Mouse (Mus musculus) stomach, embryonic 16.5 days (tissue): Measurements from ENCODE around the gene Ensa. TPM values are rescaled to one million over a fixed set of nuclear protein-coding genes. Genes with fewer than 3 reads are reported as not detected.

Source experiments
- ATAC-seq: fragments of 200-750 bp; cut with Nextera tagmentation; 2 replicates; pipeline ENCODE4 v1.8.0; 2017; ENCODE audit warnings: moderate number of reproducible peaks, moderate TSS enrichment; ENCODE audit not compliant: insufficient read depth, low FRiP score
- H3K27ac ChIP-seq: fragments of 300-500 bp; sonication (generic); 2 replicates; pipeline ENCODE4 v1.5.1; 2014; ENCODE audit warnings: low read length
- H3K27me3 ChIP-seq: fragments of 300-500 bp; sonication (generic); 2 replicates; pipeline ENCODE4 v1.6.1; 2014; ENCODE audit warnings: low read length, control low read depth, mixed read lengths; ENCODE audit not compliant: control insufficient read depth, insufficient read depth
- H3K36me3 ChIP-seq: fragments of 300-500 bp; sonication (generic); 2 replicates; pipeline ENCODE4 v1.6.1; 2014; ENCODE audit warnings: low read length; ENCODE audit not compliant: control insufficient read depth, insufficient read depth
- H3K4me1 ChIP-seq: fragments of 300-500 bp; sonication (generic); 2 replicates; pipeline ENCODE4 v1.6.1; 2014; ENCODE audit warnings: low read length, control low read depth, mixed read lengths; ENCODE audit not compliant: control insufficient read depth, insufficient read depth
- H3K4me2 ChIP-seq: fragments of 300-500 bp; sonication (generic); 2 replicates; pipeline ENCODE4 v1.6.1; 2014; ENCODE audit warnings: low read depth, low read length, mixed read lengths
- H3K4me3 ChIP-seq: fragments of 300-500 bp; sonication (generic); replicated peaks from 2 replicates; pipeline ENCODE4 v1.5.1; 2014; ENCODE audit warnings: mild to moderate bottlenecking, low read length
- H3K9ac ChIP-seq: fragments of 300-500 bp; sonication (generic); 2 replicates; pipeline ENCODE4 v1.6.1; 2014; ENCODE audit warnings: low read length
- H3K9me3 ChIP-seq: fragments of 300-500 bp; sonication (generic); replicated peaks from 2 replicates; pipeline ENCODE4 v1.6.1; 2016; ENCODE audit warnings: low read length, control low read depth; ENCODE audit not compliant: control insufficient read depth
- WGBS: fragments of 180-500 bp; shearing (Covaris S2); extraction: QIAGEN DNeasy Blood & Tissue Kit; methylation state at CpG from one replicate; pipeline ENCODE4 v1.1.7; 2014; 5-methylcytosine and 5-hydroxymethylcytosine counted together
- polyA plus RNA-seq: library from polyadenylated mRNA; unstranded; fragments of >200 nt; fragmentation: Nextera tagmentation; extraction: Ambion mirVana; gene quantifications from 2 replicates; pipeline ENCODE4 v1.2.1, GENCODE M21; 2015

Ensa gene
- 70.3 and 73.0 TPM in 2 replicates for polyA plus RNA-seq

GRCm38 (mm10) chr3:95624628-95625503 is at the start of gene Ensa:
Ensa (plus strand) TSS chr3:95624993.
- Histone ChIP-seq H3K27me3 (no peaks in the 10 kb centered on the region), H3K36me3 (peaks cover 15% of the 10 kb centered on the region), H3K27ac (peak within 1 kb of the TSS; percentile 90), H3K4me3 (peak within 1 kb of the TSS; percentile 78), H3K4me1 (peaks cover 8% of the 10 kb centered on the region), H3K9me3 (no peaks in the 10 kb centered on the region), H3K9ac (peak within 1 kb of the TSS; percentile 84), H3K4me2 (peak within 1 kb of the TSS; percentile 72)
- under 1% methylated on average over 44 of the region's 44 CpGs for WGBS
- peak; percentile 98 for ATAC-seq

- Histone ChIP-seq H3K27ac (peak overlapping the region; percentile 31), H3K27me3 (no peaks in the 10 kb centered on the region), H3K9me3 (no peaks in the 10 kb centered on the region), H3K4me3 (peak overlapping the region; percentile 76), H3K4me1 (no peaks in the 10 kb centered on the region), H3K36me3 (peaks cover 10% of the 10 kb centered on the region; the same call in 1 of the 2 replicates), H3K9ac (peak overlapping the region; percentile 32; the same call in 1 of the 2 replicates), H3K4me2 (peak overlapping the region; percentile 53)
- WGBS: 48% methylated on average over 8 of the region's 8 CpGs
- no peak; the same call in 1 of the 2 replicates for ATAC-seq
These were observed 36.8 kb upstream of the Ensa start for GRCm38 (mm10) chr3:95587754-95588603.

- Histone ChIP-seq H3K9ac (peak within 1 kb of the TSS; percentile 75), H3K4me2 (peak within 1 kb of the TSS; percentile 79), H3K4me3 (peak within 1 kb of the TSS; percentile 76), H3K4me1 (no peaks in the 10 kb centered on the region), H3K36me3 (peaks cover 11% of the 10 kb centered on the region; the same call in 1 of the 2 replicates), H3K27ac (peak within 1 kb of the TSS; percentile 91), H3K9me3 (no peaks in the 10 kb centered on the region), H3K27me3 (no peaks in the 10 kb centered on the region)
- WGBS: 0% methylated on average over 12 of the region's 12 CpGs
- ATAC-seq: peak; percentile 100
These were observed 36.1 kb upstream of the Ensa start, which contains the start of gene Golph3l for GRCm38 (mm10) chr3:95588604-95589086. Golph3l (plus strand) TSS chr3:95588934.

GRCm38 (mm10) chr3:95598734-95599133 is 26.1 kb upstream of the Ensa start:
- no peak overlapping the region for H3K9ac ChIP-seq
- no peaks in the 10 kb centered on the region for H3K27me3 ChIP-seq
- ATAC-seq: no peak
- H3K4me1 ChIP-seq: no peaks in the 10 kb centered on the region
- no peak overlapping the region for H3K27ac ChIP-seq
- H3K9me3 ChIP-seq: no peaks in the 10 kb centered on the region
- peaks cover 6% of the 10 kb centered on the region; the same call in 1 of the 2 replicates for H3K36me3 ChIP-seq
- H3K4me3 ChIP-seq: no peak overlapping the region
- no peak overlapping the region for H3K4me2 ChIP-seq

- H3K27ac ChIP-seq: peak overlapping the region; percentile 41
- H3K27me3 ChIP-seq: no peaks in the 10 kb centered on the region
- H3K4me2 ChIP-seq: no peak overlapping the region
- 54% methylated on average over 3 of the region's 3 CpGs for WGBS
- H3K4me3 ChIP-seq: no peak overlapping the region
- no peak for ATAC-seq
- 0 out of 2 replicates have a peak, but pooled peaks cover 5% of the 10 kb centered on the region for H3K36me3 ChIP-seq
- H3K4me1 ChIP-seq: no peaks in the 10 kb centered on the region
- no peak overlapping the region for H3K9ac ChIP-seq
- H3K9me3 ChIP-seq: no peaks in the 10 kb centered on the region
These were observed 23.5 kb upstream of the Ensa start for GRCm38 (mm10) chr3:95601287-95601686.

GRCm38 (mm10) chr3:95606096-95606495 is 18.7 kb upstream of the Ensa start:
- H3K9me3 ChIP-seq: no peaks in the 10 kb centered on the region
- no peak overlapping the region for H3K27ac ChIP-seq
- H3K4me3 ChIP-seq: no peak overlapping the region
- H3K27me3 ChIP-seq: no peaks in the 10 kb centered on the region
- 84% methylated on average over 3 of the region's 3 CpGs for WGBS
- peaks cover 9% of the 10 kb centered on the region; the same call in 1 of the 2 replicates for H3K36me3 ChIP-seq
- no peak overlapping the region for H3K4me2 ChIP-seq
- no peak overlapping the region for H3K9ac ChIP-seq
- H3K4me1 ChIP-seq: no peaks in the 10 kb centered on the region
- no peak for ATAC-seq

- WGBS: 67% methylated on average over 3 of the region's 3 CpGs
- no peaks in the 10 kb centered on the region for H3K9me3 ChIP-seq
These were observed 15.6 kb upstream of the Ensa start for GRCm38 (mm10) chr3:95609195-95609594.

GRCm38 (mm10) chr3:95613996-95614395 is 10.8 kb upstream of the Ensa start:
- Histone ChIP-seq H3K9ac (no peak overlapping the region), H3K9me3 (no peaks in the 10 kb centered on the region), H3K27ac (no peak overlapping the region), H3K4me1 (no peaks in the 10 kb centered on the region), H3K36me3 (peaks cover 11% of the 10 kb centered on the region; the same call in 1 of the 2 replicates), H3K4me3 (no peak overlapping the region), H3K4me2 (no peak overlapping the region), H3K27me3 (no peaks in the 10 kb centered on the region)
- ATAC-seq: no peak
- WGBS: 87% methylated on average over 1 of the region's 1 CpGs

More at GRCm38 (mm10) chr3:95609195-95609594, 15.6 kb upstream of the Ensa start:
- no peak overlapping the region for H3K9ac ChIP-seq
- no peak overlapping the region for H3K4me3 ChIP-seq
- ATAC-seq: no peak
- H3K4me1 ChIP-seq: no peaks in the 10 kb centered on the region
- no peaks in the 10 kb centered on the region for H3K27me3 ChIP-seq
- peaks cover 9% of the 10 kb centered on the region; the same call in 1 of the 2 replicates for H3K36me3 ChIP-seq
- H3K27ac ChIP-seq: no peak overlapping the region
- no peak overlapping the region for H3K4me2 ChIP-seq
